Mouse (Mus musculus): ENCODE data around the gene Ttc3. TPM values are rescaled to one million over a fixed set of nuclear protein-coding genes. Genes with fewer than 3 reads are reported as not detected.

Ttc3 gene
- 522 and 537 TPM in 2 replicates for polyA plus RNA-seq (2021; fragmentation: Nextera tagmentation)
- long read RNA-seq, experiment 1, transcript Ttc3-224 (22 exons, 2,572 nt) = major isoform, 79 of 3,024 reads
- long read RNA-seq, experiment 1, transcript Ttc3-216 (16 exons, 1,519 nt) = minor isoform, 50 of 3,024 reads
- long read RNA-seq, experiment 1, transcript Ttc3-206 (2 exons, 766 nt) = minor isoform, 23 of 3,024 reads
- long read RNA-seq, experiment 1, transcript Ttc3-226 (17 exons, 1,607 nt) = minor isoform, 10 of 3,024 reads
- long read RNA-seq, experiment 1, partial matches to known transcripts = 1,115 of 3,024 reads
- long read RNA-seq, experiment 1, other reads (novel, unspliced or antisense) = 1,725 of 3,024 reads
- long read RNA-seq, experiment 2, full-length matches to known transcripts = 77 of 1,308 reads
- long read RNA-seq, experiment 2, partial matches to known transcripts = 871 of 1,308 reads
- long read RNA-seq, experiment 2, other reads (novel, unspliced or antisense) = 360 of 1,308 reads

DNA sequence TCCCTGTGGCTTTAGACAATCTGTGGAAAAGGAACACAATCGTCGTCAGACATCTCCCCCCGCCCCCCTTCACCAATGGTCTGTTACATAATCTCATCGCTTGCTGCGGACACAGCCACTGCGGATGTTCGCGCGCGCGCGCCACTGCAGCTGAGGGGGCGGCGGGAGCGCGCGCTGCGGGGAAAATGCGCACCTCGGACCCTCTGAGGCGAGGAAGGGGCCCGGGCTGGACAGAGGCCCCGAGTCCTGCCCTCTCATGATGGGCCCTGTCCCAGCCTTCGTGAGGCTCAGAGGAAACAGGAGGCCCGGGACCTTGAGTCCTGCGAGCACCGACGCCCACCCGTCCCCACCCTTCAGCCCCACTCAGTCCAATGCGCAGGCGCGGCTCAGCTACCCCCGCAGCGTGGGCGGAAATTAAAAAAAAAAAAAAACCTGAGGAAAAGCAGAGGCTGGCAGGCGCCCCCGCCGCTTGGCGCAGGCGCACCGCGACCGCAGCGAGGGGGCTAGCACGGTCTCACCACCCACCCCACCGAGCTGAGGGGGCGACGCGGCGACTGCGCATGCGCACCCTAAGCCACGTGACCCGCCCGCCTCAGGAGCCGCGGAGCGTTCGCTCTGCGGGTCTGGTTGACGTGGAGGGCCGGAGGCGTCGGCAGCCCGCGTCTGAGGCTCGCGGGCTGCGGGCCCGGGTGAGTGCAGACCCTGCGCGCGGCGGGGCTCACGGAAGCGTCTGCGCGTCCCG, at the start of gene Ttc3:
Ttc3 (plus strand) TSS at position 446 of the 742 bp plus-strand sequence.

DNA sequence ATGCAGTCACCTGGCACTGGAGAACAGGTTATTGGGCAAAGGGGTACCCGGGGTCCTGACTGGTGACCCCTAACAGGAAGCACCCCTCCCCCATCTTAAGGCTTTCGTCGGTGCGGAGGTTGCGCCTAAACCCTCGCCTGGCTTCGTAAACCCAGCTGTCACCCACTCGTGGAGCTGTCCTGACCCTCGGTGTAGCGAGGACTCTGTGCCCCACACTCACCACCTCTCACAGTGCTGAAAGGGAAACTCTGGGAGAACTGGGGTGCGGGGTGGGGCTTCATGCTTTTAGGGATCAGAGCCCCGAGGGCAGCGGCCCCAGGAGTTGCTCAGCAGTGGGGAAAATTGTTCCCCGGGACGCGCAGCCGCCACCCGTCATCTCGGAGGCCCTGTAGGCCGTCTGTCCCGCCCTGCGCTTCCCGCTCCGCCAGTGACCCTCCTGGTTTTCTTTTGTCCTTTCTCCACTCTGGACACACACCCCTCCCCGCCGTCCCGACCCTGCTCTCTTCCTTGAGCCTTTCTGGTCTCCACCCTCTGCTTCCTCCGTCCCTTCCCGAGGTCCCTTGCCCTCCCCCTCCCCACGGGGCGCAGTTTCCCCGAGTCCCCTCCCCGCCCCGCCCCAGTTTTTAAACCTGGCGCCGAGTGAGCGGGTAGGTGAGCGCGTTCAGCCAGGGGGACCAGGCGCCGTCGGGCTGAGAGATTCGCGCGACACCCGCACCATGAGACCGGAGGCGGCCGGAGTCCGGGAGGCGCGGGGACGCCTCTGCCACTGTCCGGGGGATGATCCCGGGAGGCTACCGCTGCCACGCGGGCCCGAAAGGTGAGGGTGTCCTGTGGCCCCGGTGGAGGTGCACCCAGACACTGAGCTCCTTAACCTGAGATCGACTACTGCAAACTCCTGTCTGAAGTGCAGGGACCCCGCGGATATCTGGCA, 42.4 kb upstream of the Ttc3 start, which contains the start of gene Ripply3:
Ripply3 (plus strand) TSS at position 640 of the 931 bp plus-strand sequence.

DNA sequence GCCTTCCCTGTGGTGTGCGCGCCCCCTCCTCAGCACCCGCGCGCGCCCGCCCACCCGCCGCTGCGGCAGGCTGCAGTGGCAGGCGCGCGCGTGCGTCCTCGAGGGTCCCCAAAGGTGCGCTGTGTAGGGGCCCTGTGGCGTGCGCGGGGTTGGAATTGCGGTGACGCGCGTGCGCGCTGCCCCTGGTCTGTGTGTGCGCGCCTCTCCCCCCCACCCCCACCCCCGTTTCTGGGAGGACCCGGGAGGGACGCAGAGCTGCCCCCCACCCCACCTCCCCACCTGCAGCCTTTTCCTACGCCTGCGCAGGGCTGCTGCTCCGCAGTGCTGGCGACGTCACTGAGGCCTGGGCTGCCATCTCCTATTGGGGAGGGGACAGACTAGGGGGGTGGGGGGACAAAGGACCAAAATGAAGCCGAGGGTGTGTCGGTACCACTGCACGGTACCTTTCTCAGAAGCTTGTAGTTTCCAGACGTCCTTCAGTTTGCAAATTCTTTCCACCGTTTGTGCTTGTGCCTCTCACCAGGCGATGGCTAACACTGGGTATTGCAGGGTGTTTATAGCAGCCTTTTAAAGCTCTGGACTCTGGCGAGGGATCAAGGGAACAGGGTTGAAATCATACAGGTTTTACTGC, 998 bp downstream of the Ttc3 start, which contains the start of gene Pigp:
Pigp (minus strand) TSS at position 542 of the 631 bp plus-strand sequence.

Other genes starting within 250 kb of the Ttc3 start
- gene Hlcs, start 57.0 kb upstream of the Ttc3 start, polyA plus RNA-seq (2021; fragmentation: Nextera tagmentation) = 4.4 and 4.7 TPM in 2 replicates
- 0.16 and 0.34 TPM in 2 replicates for gene Ripply3, start 42.2 kb upstream of the Ttc3 start, polyA plus RNA-seq (2021; fragmentation: Nextera tagmentation)
- gene Pigp, start 1.2 kb downstream of the Ttc3 start, polyA plus RNA-seq (2021; fragmentation: Nextera tagmentation) = 131 and 159 TPM in 2 replicates
- gene Vps26c, start 156.2 kb downstream of the Ttc3 start, polyA plus RNA-seq (2021; fragmentation: Nextera tagmentation) = 29.7 and 41.6 TPM in 2 replicates
- 12.4 and 19.7 TPM in 2 replicates for gene Dyrk1a, start 199.4 kb downstream of the Ttc3 start, polyA plus RNA-seq (2021; fragmentation: Nextera tagmentation)

All from left cerebral cortex, adult 6 months (tissue).